Mouse (Mus musculus): ENCODE measurements around the gene Dnah3.

- no peak for TF ChIP-seq CTCF (IDR thresholded peaks at IDR 0.05; ENCODE audit: low read depth)
- no peak for TF ChIP-seq EP300 (IDR thresholded peaks at IDR 0.05; ENCODE audit: low read depth)
Measured at GRCm38 (mm10) chr7:120068114-120068513, 27.0 kb downstream of the Dnah3 start.

Measured in liver, postnatal 0 days (tissue).